Mouse (Mus musculus): Measurements from ENCODE around the gene Rbm46. TPM values are rescaled to one million over a fixed set of nuclear protein-coding genes. Genes with fewer than 3 reads are reported as not detected.

Gene Rbm46
- polyA plus RNA-seq, 1 experiment = not detected

- no peak for DNase-seq
- no peaks in the 10 kb centered on the region for H3K4me1 ChIP-seq (replicated peaks; ENCODE audit: control insufficient read depth, insufficient read depth, low read length)
- H3K27me3 ChIP-seq (ENCODE audit: control insufficient read depth, insufficient read depth, low read length) = no peaks in the 10 kb centered on the region
- TF ChIP-seq CTCF (IDR thresholded peaks at IDR 0.05; ENCODE audit: borderline replicate concordance, control insufficient read depth, extremely low read depth, insufficient read depth, low read length, poor library complexity) (no peak), POLR2A (IDR thresholded peaks at IDR 0.05; ENCODE audit: control insufficient read depth, extremely low read depth, insufficient read depth, low read length, poor library complexity) (no peak)
- H3K27ac ChIP-seq (ENCODE audit: control insufficient read depth, insufficient read depth, low read length) = no peak overlapping the region
- H3K4me3 ChIP-seq (ENCODE audit: control insufficient read depth, insufficient read depth, low read length) = no peak overlapping the region
- 90% methylated on average over 7 of the region's 7 CpGs for WGBS
- no peaks in the 10 kb centered on the region for H3K36me3 ChIP-seq (ENCODE audit: control insufficient read depth, insufficient read depth, low read length)
These were observed 65.8 kb downstream of the Rbm46 start for GRCm38 (mm10) chr3:82810334-82811120.

GRCm38 (mm10) chr3:82809769-82810168 is 66.5 kb downstream of the Rbm46 start:
- no peaks in the 10 kb centered on the region for H3K4me1 ChIP-seq (replicated peaks; ENCODE audit: control insufficient read depth, insufficient read depth, low read length)
- no peak overlapping the region for H3K27ac ChIP-seq (ENCODE audit: control insufficient read depth, insufficient read depth, low read length)
- no peak for DNase-seq
- WGBS = 93% methylated on average over 7 of the region's 7 CpGs
- no peaks in the 10 kb centered on the region for H3K36me3 ChIP-seq (ENCODE audit: control insufficient read depth, insufficient read depth, low read length)
- no peaks in the 10 kb centered on the region for H3K27me3 ChIP-seq (ENCODE audit: control insufficient read depth, insufficient read depth, low read length)
- no peak overlapping the region for H3K4me3 ChIP-seq (ENCODE audit: control insufficient read depth, insufficient read depth, low read length)
- TF ChIP-seq CTCF (IDR thresholded peaks at IDR 0.05; ENCODE audit: borderline replicate concordance, control insufficient read depth, extremely low read depth, insufficient read depth, low read length, poor library complexity) = no peak
- no peak for TF ChIP-seq POLR2A (IDR thresholded peaks at IDR 0.05; ENCODE audit: control insufficient read depth, extremely low read depth, insufficient read depth, low read length, poor library complexity)

- no peak overlapping the region for H3K4me3 ChIP-seq (ENCODE audit: control insufficient read depth, insufficient read depth, low read length)
- no peaks in the 10 kb centered on the region for H3K36me3 ChIP-seq (ENCODE audit: control insufficient read depth, insufficient read depth, low read length)
- TF ChIP-seq CTCF (IDR thresholded peaks at IDR 0.05; ENCODE audit: borderline replicate concordance, control insufficient read depth, extremely low read depth, insufficient read depth, low read length, poor library complexity) (no peak), POLR2A (IDR thresholded peaks at IDR 0.05; ENCODE audit: control insufficient read depth, extremely low read depth, insufficient read depth, low read length, poor library complexity) (no peak)
- H3K4me1 ChIP-seq (replicated peaks; ENCODE audit: control insufficient read depth, insufficient read depth, low read length) = no peaks in the 10 kb centered on the region
- no peak overlapping the region for H3K27ac ChIP-seq (ENCODE audit: control insufficient read depth, insufficient read depth, low read length)
- H3K27me3 ChIP-seq (ENCODE audit: control insufficient read depth, insufficient read depth, low read length) = no peaks in the 10 kb centered on the region
- WGBS = 23% methylated on average over 1 of the region's 1 CpGs
- no peak for DNase-seq
These were observed 67.9 kb downstream of the Rbm46 start for GRCm38 (mm10) chr3:82808323-82808911.

GRCm38 (mm10) chr3:82805291-82805690 is 71.0 kb downstream of the Rbm46 start:
- H3K27me3 ChIP-seq (ENCODE audit: control insufficient read depth, insufficient read depth, low read length) = no peaks in the 10 kb centered on the region
- WGBS = 38% methylated on average over 7 of the region's 7 CpGs

GRCm38 (mm10) chr3:82800470-82800843 is 75.8 kb downstream of the Rbm46 start:
- TF ChIP-seq CTCF (IDR thresholded peaks at IDR 0.05; ENCODE audit: borderline replicate concordance, control insufficient read depth, extremely low read depth, insufficient read depth, low read length, poor library complexity) (no peak), POLR2A (IDR thresholded peaks at IDR 0.05; ENCODE audit: control insufficient read depth, extremely low read depth, insufficient read depth, low read length, poor library complexity) (no peak)
- no peak for DNase-seq
- Histone ChIP-seq H3K4me1 (replicated peaks; ENCODE audit: control insufficient read depth, insufficient read depth, low read length) (no peaks in the 10 kb centered on the region), H3K27me3 (ENCODE audit: control insufficient read depth, insufficient read depth, low read length) (no peaks in the 10 kb centered on the region), H3K36me3 (ENCODE audit: control insufficient read depth, insufficient read depth, low read length) (no peaks in the 10 kb centered on the region), H3K27ac (ENCODE audit: control insufficient read depth, insufficient read depth, low read length) (no peak overlapping the region), H3K4me3 (ENCODE audit: control insufficient read depth, insufficient read depth, low read length) (no peak overlapping the region)
- WGBS = 87% methylated on average over 3 of the region's 3 CpGs

More at GRCm38 (mm10) chr3:82805291-82805690, 71.0 kb downstream of the Rbm46 start:
- no peak for DNase-seq
- no peak for TF ChIP-seq CTCF (IDR thresholded peaks at IDR 0.05; ENCODE audit: borderline replicate concordance, control insufficient read depth, extremely low read depth, insufficient read depth, low read length, poor library complexity)
- TF ChIP-seq POLR2A (IDR thresholded peaks at IDR 0.05; ENCODE audit: control insufficient read depth, extremely low read depth, insufficient read depth, low read length, poor library complexity) = no peak
- Histone ChIP-seq H3K4me1 (replicated peaks; ENCODE audit: control insufficient read depth, insufficient read depth, low read length) (no peaks in the 10 kb centered on the region), H3K36me3 (ENCODE audit: control insufficient read depth, insufficient read depth, low read length) (no peaks in the 10 kb centered on the region), H3K4me3 (ENCODE audit: control insufficient read depth, insufficient read depth, low read length) (no peak overlapping the region), H3K27ac (ENCODE audit: control insufficient read depth, insufficient read depth, low read length) (no peak overlapping the region)

GRCm38 (mm10) chr3:82799735-82800469 is 76.4 kb downstream of the Rbm46 start:
- whole genome bisulfite sequencing = 81% methylated on average over 4 of the region's 4 CpGs
- Histone ChIP-seq H3K4me1 (replicated peaks; ENCODE audit: control insufficient read depth, insufficient read depth, low read length) (no peaks in the 10 kb centered on the region), H3K27me3 (ENCODE audit: control insufficient read depth, insufficient read depth, low read length) (no peaks in the 10 kb centered on the region), H3K27ac (ENCODE audit: control insufficient read depth, insufficient read depth, low read length) (no peak overlapping the region), H3K36me3 (ENCODE audit: control insufficient read depth, insufficient read depth, low read length) (no peaks in the 10 kb centered on the region), H3K4me3 (ENCODE audit: control insufficient read depth, insufficient read depth, low read length) (no peak overlapping the region)
- TF ChIP-seq CTCF (IDR thresholded peaks at IDR 0.05; ENCODE audit: borderline replicate concordance, control insufficient read depth, extremely low read depth, insufficient read depth, low read length, poor library complexity) = no peak
- no peak for TF ChIP-seq POLR2A (IDR thresholded peaks at IDR 0.05; ENCODE audit: control insufficient read depth, extremely low read depth, insufficient read depth, low read length, poor library complexity)
- DNase-seq = no peak
